Mouse (Mus musculus): ENCODE results near the gene Tns1.

- TF ChIP-seq CTCF (conservative IDR thresholded peaks at IDR 0.05 in 1 of 2, IDR thresholded peaks at IDR 0.05 in 1 of 2; ENCODE audit: low read depth in 2 of 2, low read length in 2 of 2) (no peak), CHD2 (IDR thresholded peaks at IDR 0.05; ENCODE audit: low read length) (no peak), POLR2A (IDR thresholded peaks at IDR 0.05; ENCODE audit: low read depth, low read length) (no peak), ZMIZ1 (IDR thresholded peaks at IDR 0.05; ENCODE audit: low read depth, low read length) (no peak), MAX (IDR thresholded peaks at IDR 0.05; ENCODE audit: low read length) (no peak), EP300 (IDR thresholded peaks at IDR 0.05; ENCODE audit: low read length) (no peak), NRF1 (IDR thresholded peaks at IDR 0.05; ENCODE audit: low read depth, low read length) (no peak)
Measured at GRCm38 (mm10) chr1:73998131-73998865, 126.0 kb downstream of the Tns1 start.

All from CH12.LX (cell line).